Mouse (Mus musculus) MEL (cell line): Measurements from ENCODE around the gene Entpd7. TPM values are rescaled to one million over a fixed set of nuclear protein-coding genes. Genes with fewer than 3 reads are reported as not detected.

Source experiments
- DNase-seq: peaks from one replicate; pipeline ENCODE4 v3.0.0; 2011; ENCODE audit warnings: low read depth, low spot score
- H3K27ac ChIP-seq: 2 replicates; pipeline ENCODE4 v1.5.1; 2012; ENCODE audit warnings: low read depth, mild to moderate bottlenecking, control low read depth, low read length, moderate library complexity; ENCODE audit not compliant: control insufficient read depth
- H3K27me3 ChIP-seq, 2 experiments: fragments of 150-350 bp in 1 of 2; sonication (generic) in 1 of 2; 2 replicates each; pipeline ENCODE4 v1.6.1; 2012; ENCODE audit warnings: low read length in 2 of 2, mild to moderate bottlenecking in 2 of 2, improper control_type of control experiment in 1 of 2, moderate library complexity in 1 of 2; ENCODE audit not compliant: insufficient read depth in 2 of 2, control insufficient read depth in 1 of 2
- H3K36me3 ChIP-seq, 2 experiments: 2 replicates each; pipeline ENCODE4 v1.6.1; 2012 to 2014; ENCODE audit warnings: low read length in 2 of 2, improper control_type of control experiment in 1 of 2, inconsistent platforms in 1 of 2, mild to moderate bottlenecking in 1 of 2; ENCODE audit not compliant: insufficient read depth in 2 of 2, control insufficient read depth in 1 of 2
- H3K4me1 ChIP-seq, 2 experiments: fragments of 150-350 bp in 1 of 2; sonication (generic) in 1 of 2; 2 replicates each; pipeline ENCODE4 v1.6.1; 2012; ENCODE audit warnings: low read length in 2 of 2, improper control_type of control experiment in 1 of 2, mild to moderate bottlenecking in 1 of 2; ENCODE audit not compliant: insufficient read depth in 2 of 2, control insufficient read depth in 1 of 2
- H3K4me3 ChIP-seq, 2 experiments: fragments of 150-350 bp in 1 of 2; sonication (generic) in 1 of 2; 2 replicates each; pipeline ENCODE4 v1.5.1; 2012; ENCODE audit warnings: low read depth in 2 of 2, low read length in 2 of 2, mild to moderate bottlenecking in 2 of 2, moderate library complexity in 2 of 2, control low read depth in 1 of 2, improper control_type of control experiment in 1 of 2; ENCODE audit not compliant: control insufficient read depth in 1 of 2, insufficient read depth in 1 of 2
- H3K79me2 ChIP-seq: 2 replicates; pipeline ENCODE4 v1.6.1; 2012; ENCODE audit warnings: mild to moderate bottlenecking, low read length, moderate library complexity; ENCODE audit not compliant: control insufficient read depth, poor library complexity, insufficient read depth
- H3K9ac ChIP-seq: 2 replicates; pipeline ENCODE4 v1.6.1; 2012; ENCODE audit warnings: low read depth, mild to moderate bottlenecking, control low read depth, low read length, moderate library complexity; ENCODE audit not compliant: control insufficient read depth, poor library complexity, severe bottlenecking
- H3K9me3 ChIP-seq: fragments of 150-350 bp; sonication (generic); replicated peaks from 2 replicates; pipeline ENCODE4 v1.6.1; 2012; ENCODE audit warnings: mild to moderate bottlenecking, low read length, improper control_type of control experiment, moderate library complexity; ENCODE audit not compliant: insufficient read depth
- CHD1 ChIP-seq: IDR thresholded peaks from 2 replicates; pipeline ENCODE4 v1.6.1; 2012; ENCODE audit warnings: low read depth, mild to moderate bottlenecking, inconsistent platforms, low read length, improper control_type of control experiment
- CTCF ChIP-seq, 3 experiments: IDR thresholded peaks in 2 of 3; conservative IDR thresholded peaks in 1 of 3; 2 replicates each; pipeline ENCODE4 v1.5.1; 2011 to 2012; ENCODE audit warnings: low read length in 3 of 3, low read depth in 2 of 3, mild to moderate bottlenecking in 2 of 3, improper control_type of control experiment in 1 of 3, inconsistent platforms in 1 of 3, mixed read lengths in 1 of 3, moderate library complexity in 1 of 3; ENCODE audit not compliant: control insufficient read depth in 1 of 3, insufficient read depth in 1 of 3, poor library complexity in 1 of 3, severe bottlenecking in 1 of 3
- E2F4 ChIP-seq: IDR thresholded peaks from 2 replicates; pipeline ENCODE4 v1.6.1; 2011; ENCODE audit warnings: low read depth, low read length, improper control_type of control experiment, borderline replicate concordance
- ELF1 ChIP-seq: IDR thresholded peaks from 2 replicates; pipeline ENCODE4 v1.6.1; 2014; ENCODE audit warnings: low read depth, mild to moderate bottlenecking, inconsistent platforms, low read length, improper control_type of control experiment, moderate library complexity
- EP300 ChIP-seq, 2 experiments: IDR thresholded peaks; 2 replicates each; pipeline ENCODE4 v1.6.1; 2011; ENCODE audit warnings: improper control_type of control experiment in 2 of 2, low read length in 2 of 2, low read depth in 1 of 2, mild to moderate bottlenecking in 1 of 2
- ETS1 ChIP-seq: IDR thresholded peaks from 2 replicates; pipeline ENCODE4 v1.6.1; 2012; ENCODE audit warnings: low read depth, mild to moderate bottlenecking, inconsistent platforms, low read length, improper control_type of control experiment, moderate library complexity
- GABPA ChIP-seq: IDR thresholded peaks from 2 replicates; pipeline ENCODE4 v1.6.1; 2012; ENCODE audit warnings: low read depth, mild to moderate bottlenecking, inconsistent platforms, low read length, improper control_type of control experiment, moderate library complexity
- GATA1 ChIP-seq: IDR thresholded peaks from 2 replicates; pipeline ENCODE4 v1.6.1; 2011; ENCODE audit warnings: low read depth, low read length, improper control_type of control experiment
- HCFC1 ChIP-seq: IDR thresholded peaks from 2 replicates; pipeline ENCODE4 v1.6.1; 2012; ENCODE audit warnings: low read depth, mild to moderate bottlenecking, inconsistent platforms, low read length, improper control_type of control experiment, moderate library complexity
- JUND ChIP-seq: IDR thresholded peaks from 2 replicates; pipeline ENCODE4 v1.6.1; 2011; ENCODE audit warnings: low read depth, mild to moderate bottlenecking, improper control_type of control experiment, low read length
- KAT2A ChIP-seq: conservative IDR thresholded peaks from 2 replicates; pipeline ENCODE4 v1.6.1; 2012; ENCODE audit warnings: low read depth, low read length, improper control_type of control experiment, inconsistent platforms
- MAFK ChIP-seq: IDR thresholded peaks from 2 replicates; pipeline ENCODE4 v1.6.1; 2011; ENCODE audit warnings: low read depth, mild to moderate bottlenecking, low read length, improper control_type of control experiment, borderline replicate concordance
- MAX ChIP-seq: IDR thresholded peaks from 2 replicates; pipeline ENCODE4 v1.6.1; 2011; ENCODE audit warnings: low read length, improper control_type of control experiment
- MXI1 ChIP-seq: IDR thresholded peaks from 2 replicates; pipeline ENCODE4 v1.6.1; 2011; ENCODE audit warnings: mild to moderate bottlenecking, low read depth, low read length, improper control_type of control experiment
- MYC ChIP-seq: IDR thresholded peaks from 2 replicates; pipeline ENCODE4 v1.6.1; 2011; ENCODE audit warnings: low read depth, mild to moderate bottlenecking, low read length, improper control_type of control experiment, moderate library complexity
- NELFE ChIP-seq: IDR thresholded peaks from 2 replicates; pipeline ENCODE4 v1.6.1; 2011; ENCODE audit warnings: low read depth, low read length, improper control_type of control experiment
- NRF1 ChIP-seq: IDR thresholded peaks from 2 replicates; pipeline ENCODE4 v1.6.1; 2014; ENCODE audit warnings: low read depth, mild to moderate bottlenecking, inconsistent platforms, low read length, improper control_type of control experiment, moderate library complexity; ENCODE audit not compliant: poor library complexity, insufficient read depth, severe bottlenecking
- POLR2A ChIP-seq, 2 experiments: IDR thresholded peaks; 2 replicates each; pipeline ENCODE4 v1.6.1; 2011 to 2012; ENCODE audit warnings: low read length in 2 of 2, mild to moderate bottlenecking in 2 of 2, control low read depth in 1 of 2, improper control_type of control experiment in 1 of 2, low read depth in 1 of 2, moderate library complexity in 1 of 2; ENCODE audit not compliant: control insufficient read depth in 1 of 2, insufficient read depth in 1 of 2, poor library complexity in 1 of 2
- POLR2AphosphoS2 ChIP-seq: IDR thresholded peaks from 2 replicates; pipeline ENCODE4 v1.6.1; 2011; ENCODE audit warnings: low read length, improper control_type of control experiment
- SIN3A ChIP-seq: IDR thresholded peaks from 2 replicates; pipeline ENCODE4 v1.6.1; 2012; ENCODE audit warnings: low read length, improper control_type of control experiment, inconsistent platforms
- SMC3 ChIP-seq: IDR thresholded peaks from 2 replicates; pipeline ENCODE4 v1.6.1; 2011; ENCODE audit warnings: low read depth, low read length, improper control_type of control experiment
- TCF12 ChIP-seq: IDR thresholded peaks from 2 replicates; pipeline ENCODE4 v1.6.1; 2014; ENCODE audit warnings: low read depth, mild to moderate bottlenecking, inconsistent platforms, low read length, improper control_type of control experiment, moderate library complexity
- UBTF ChIP-seq: IDR thresholded peaks from 2 replicates; pipeline ENCODE4 v1.6.1; 2012; ENCODE audit warnings: low read depth, mild to moderate bottlenecking, inconsistent platforms, low read length, improper control_type of control experiment, moderate library complexity, borderline replicate concordance; ENCODE audit not compliant: insufficient read depth
- USF1 ChIP-seq: IDR thresholded peaks from 2 replicates; pipeline ENCODE4 v1.6.1; 2014; ENCODE audit warnings: low read depth, mild to moderate bottlenecking, inconsistent platforms, low read length, improper control_type of control experiment, moderate library complexity
- ZC3H11A ChIP-seq: IDR thresholded peaks from 2 replicates; pipeline ENCODE4 v1.6.1; 2012; ENCODE audit warnings: low read depth, mild to moderate bottlenecking, inconsistent platforms, low read length, improper control_type of control experiment
- ZKSCAN1 ChIP-seq: IDR thresholded peaks from 2 replicates; pipeline ENCODE4 v1.6.1; 2012; ENCODE audit warnings: low read depth, mild to moderate bottlenecking, inconsistent platforms, low read length, improper control_type of control experiment, moderate library complexity
- ZMIZ1 ChIP-seq: IDR thresholded peaks from 2 replicates; pipeline ENCODE4 v1.6.1; 2012; ENCODE audit warnings: low read depth, mild to moderate bottlenecking, inconsistent platforms, low read length, improper control_type of control experiment, moderate library complexity
- ZNF384 ChIP-seq: IDR thresholded peaks from 2 replicates; pipeline ENCODE4 v1.6.1; 2012; ENCODE audit warnings: low read depth, mild to moderate bottlenecking, inconsistent platforms, low read length, improper control_type of control experiment
- polyA plus RNA-seq, 2 experiments: library from polyadenylated mRNA; stranded (reverse) in 1 of 2; unstranded in 1 of 2; fragments of >175 nt in 1 of 2; fragments of >200 nt in 1 of 2; gene quantifications; 2 replicates each; pipeline versions ENCODE4 v1.2.1 to v1.2.4; 2012; ENCODE audit warnings: low replicate concordance in 2 of 2, low read depth in 1 of 2; ENCODE audit not compliant: insufficient read length in 2 of 2, insufficient read depth in 1 of 2, missing spikeins in 1 of 2
- total RNA-seq: library from RNA; depleted of rRNA; stranded (reverse); fragments of 300-350 nt; gene quantifications from 2 replicates; pipeline ENCODE4 v1.2.3, GENCODE M21; 2012

Gene Entpd7
- total and polyA plus RNA-seq, 3 experiments = 4.2 to 7.7 TPM; not detected in 1

GRCm38 (mm10) chr19:43674316-43674689, 15.2 kb upstream of the Entpd7 start:
- Histone ChIP-seq H3K9me3 (no peaks in the 10 kb centered on the region), H3K27me3 (no peaks in the 10 kb centered on the region), H3K9ac (peak overlapping the region; percentile 90), H3K4me3 (peak overlapping the region; percentile 83 to 96), H3K27ac (peak overlapping the region; percentile 61), H3K36me3 (peaks cover 0 to 35% of the 10 kb centered on the region in 2 experiments; a peak in 2 of 4 replicates), H3K79me2 (peaks cover 47% of the 10 kb centered on the region)
- DNase-seq = peak; percentile 73
- TF ChIP-seq MAFK (no peak), SMC3 (no peak), TCF12 (no peak), GATA1 (no peak), HCFC1 (no peak), MXI1 (peak; percentile 40; the same call in 1 of the 2 replicates), POLR2A (IDR thresholded peaks at IDR 0.05; ENCODE audit: control insufficient read depth in 1 of 2, insufficient read depth in 1 of 2, low read depth in 1 of 2, low read length in 2 of 2, poor library complexity in 1 of 2) (no peak), MAX (peak; percentile 67), ETS1 (0 out of 2 replicates have a peak, but pooled peaks have one; percentile 4), ZNF384 (no peak), NELFE (no peak; the same call in 1 of the 2 replicates), MYC (0 out of 2 replicates have a peak, but pooled peaks have one; percentile 58), ZC3H11A (no peak)
- TF ChIP-seq, all 39 proteins: peak for 4
- H3K4me1 ChIP-seq = peaks cover 12 to 32% of the 10 kb centered on the region in 2 experiments

- peak within 1 kb of the TSS; percentile 92 for H3K27ac ChIP-seq
- H3K9me3 ChIP-seq = no peaks in the 10 kb centered on the region
- peak; percentile 100 for DNase-seq
- no peaks in the 10 kb centered on the region for H3K27me3 ChIP-seq
- peaks cover 47% of the 10 kb centered on the region for H3K79me2 ChIP-seq
- peaks cover 12 to 35% of the 10 kb centered on the region in 2 experiments for H3K4me1 ChIP-seq
- peak within 1 kb of the TSS; percentile 90 for H3K9ac ChIP-seq
- peak within 1 kb of the TSS; percentile 83 to 96 for H3K4me3 ChIP-seq
- H3K36me3 ChIP-seq = peaks cover 0 to 38% of the 10 kb centered on the region in 2 experiments; a peak in 2 of 4 replicates
- TF ChIP-seq ZNF384 (no peak), CHD1 (no peak), UBTF (no peak), CTCF (IDR thresholded peaks at IDR 0.05 in 2 of 3, conservative IDR thresholded peaks at IDR 0.05 in 1 of 3; ENCODE audit: control insufficient read depth in 1 of 3, insufficient read depth in 1 of 3, low read depth in 2 of 3, low read length in 3 of 3, poor library complexity in 1 of 3, severe bottlenecking in 1 of 3) (peak; percentile 50 to 62 (median 52)), GABPA (no peak), ZKSCAN1 (no peak), TCF12 (peak; percentile 70; the same call in 1 of the 2 replicates), SMC3 (no peak), KAT2A (peak; percentile 71; the same call in 1 of the 2 replicates), ZMIZ1 (peak; percentile 99), MAX (peak; percentile 95), ZC3H11A (no peak), ELF1 (peak; percentile 48), JUND (no peak), POLR2AphosphoS2 (peak; percentile 99), SIN3A (peak; percentile 19; the same call in 1 of the 2 replicates), USF1 (peak; percentile 42; the same call in 1 of the 2 replicates), E2F4 (peak; percentile 20; the same call in 1 of the 2 replicates), MYC (peak; percentile 81), ETS1 (peak; percentile 65; the same call in 1 of the 2 replicates), NRF1 (peak; percentile 32; the same call in 1 of the 2 replicates), POLR2A (IDR thresholded peaks at IDR 0.05; ENCODE audit: control insufficient read depth in 1 of 2, insufficient read depth in 1 of 2, low read depth in 1 of 2, low read length in 2 of 2, poor library complexity in 1 of 2) (peak; percentile 73 to 93; a peak in 3 of 4 replicates), EP300 (IDR thresholded peaks at IDR 0.05; ENCODE audit: low read depth in 1 of 2, low read length in 2 of 2) (peak in 1 of 2 experiments; percentile 65; a peak in 2 of 4 replicates)
These were observed 14.5 kb upstream of the Entpd7 start, which contains the start of gene Slc25a28 for GRCm38 (mm10) chr19:43674730-43675524. Gene Slc25a28, minus strand, starts transcription at chr19:43674881.
